Mouse (Mus musculus) neural tube, embryonic 11.5 days (tissue): ENCODE results near the gene Vmac. TPM values are rescaled to one million over a fixed set of nuclear protein-coding genes. Genes with fewer than 3 reads are reported as not detected.

ENCODE experiments used
- ATAC-seq: fragments of 200-750 bp; cut with Nextera tagmentation; 2 replicates; pipeline ENCODE4 v1.8.0; 2017; ENCODE audit warnings: moderate number of reproducible peaks, mild to moderate bottlenecking, moderate TSS enrichment, moderate library complexity; ENCODE audit not compliant: insufficient read depth, low FRiP score, low TSS enrichment
- DNase-seq: peaks from one replicate; pipeline ENCODE4 v3.0.0-alpha.2; 2015; ENCODE audit warnings: low spot score
- H3K27ac ChIP-seq: fragments of 300-500 bp; sonication (generic); 2 replicates; pipeline ENCODE4 v1.5.1; 2014; ENCODE audit warnings: low read depth, mild to moderate bottlenecking, low read length
- H3K27me3 ChIP-seq: fragments of 300-500 bp; sonication (generic); 2 replicates; pipeline ENCODE4 v1.6.1; 2014; ENCODE audit warnings: mild to moderate bottlenecking, low read length, mixed read lengths; ENCODE audit not compliant: control insufficient read depth, insufficient read depth
- H3K36me3 ChIP-seq: fragments of 300-500 bp; sonication (generic); 2 replicates; pipeline ENCODE4 v1.6.1; 2014; ENCODE audit warnings: mild to moderate bottlenecking, low read length, moderate library complexity, mixed read lengths; ENCODE audit not compliant: control insufficient read depth, insufficient read depth
- H3K4me1 ChIP-seq: fragments of 300-500 bp; sonication (generic); 2 replicates; pipeline ENCODE4 v1.6.1; 2014; ENCODE audit warnings: low read length, mixed read lengths; ENCODE audit not compliant: control insufficient read depth, insufficient read depth
- H3K4me2 ChIP-seq: fragments of 300-500 bp; sonication (generic); 2 replicates; pipeline ENCODE4 v1.6.1; 2014; ENCODE audit warnings: low read depth, mild to moderate bottlenecking, moderate library complexity
- H3K4me3 ChIP-seq: fragments of 300-500 bp; sonication (generic); 2 replicates; pipeline ENCODE4 v1.5.1; 2014; ENCODE audit warnings: low read depth, low read length
- H3K9ac ChIP-seq: fragments of 300-500 bp; sonication (generic); 2 replicates; pipeline ENCODE4 v1.6.1; 2014; ENCODE audit warnings: mild to moderate bottlenecking, low read length
- H3K9me3 ChIP-seq: fragments of 300-500 bp; sonication (generic); 2 replicates; pipeline ENCODE4 v1.6.1; 2016; ENCODE audit warnings: low read length; ENCODE audit not compliant: control insufficient read depth
- WGBS: fragments of 180-500 bp; shearing (Covaris S2); extraction: QIAGEN DNeasy Blood & Tissue Kit; methylation state at CpG from one replicate; pipeline ENCODE4 v1.1.7; 2014; 5-methylcytosine and 5-hydroxymethylcytosine counted together
- polyA plus RNA-seq: library from polyadenylated mRNA; unstranded; fragments of >200 nt; fragmentation: Nextera tagmentation; extraction: Ambion mirVana; gene quantifications from 2 replicates; pipeline ENCODE4 v1.2.1, GENCODE M21; 2014

The Vmac gene
- polyA plus RNA-seq, 1 experiment from 2014 or later: 17.6 TPM

DNA sequence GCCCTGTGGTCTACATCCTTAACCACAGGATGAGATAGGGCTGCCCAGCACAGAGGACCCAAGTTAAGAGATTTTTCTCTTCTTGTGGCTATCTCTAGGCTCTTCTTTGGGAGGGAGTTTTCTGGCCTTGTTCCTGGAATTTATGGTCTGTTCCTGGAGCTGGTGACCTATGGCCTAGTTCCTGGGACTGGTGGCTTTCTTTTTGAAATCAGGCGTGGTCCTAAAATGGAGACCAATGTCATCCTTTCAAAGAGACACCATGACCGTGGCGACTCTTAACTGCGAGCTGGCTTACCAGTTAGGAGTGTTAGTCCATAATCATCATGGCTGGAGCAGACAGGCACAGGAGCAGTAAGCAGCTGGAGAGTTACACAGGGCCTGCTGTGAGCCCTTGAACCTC, 51.4 kb downstream of the Vmac start:
- ATAC-seq: no peak
- 86% methylated on average over 4 of the region's 4 CpGs for WGBS
- Histone ChIP-seq H3K4me1 (peaks cover 6% of the 10 kb centered on the region; the same call in 1 of the 2 replicates), H3K27me3 (no peaks in the 10 kb centered on the region; the same call in 1 of the 2 replicates), H3K9me3 (no peaks in the 10 kb centered on the region), H3K9ac (no peak overlapping the region), H3K36me3 (no peaks in the 10 kb centered on the region), H3K4me2 (no peak overlapping the region), H3K27ac (no peak overlapping the region), H3K4me3 (no peak overlapping the region)
- DNase-seq: no peak

DNA sequence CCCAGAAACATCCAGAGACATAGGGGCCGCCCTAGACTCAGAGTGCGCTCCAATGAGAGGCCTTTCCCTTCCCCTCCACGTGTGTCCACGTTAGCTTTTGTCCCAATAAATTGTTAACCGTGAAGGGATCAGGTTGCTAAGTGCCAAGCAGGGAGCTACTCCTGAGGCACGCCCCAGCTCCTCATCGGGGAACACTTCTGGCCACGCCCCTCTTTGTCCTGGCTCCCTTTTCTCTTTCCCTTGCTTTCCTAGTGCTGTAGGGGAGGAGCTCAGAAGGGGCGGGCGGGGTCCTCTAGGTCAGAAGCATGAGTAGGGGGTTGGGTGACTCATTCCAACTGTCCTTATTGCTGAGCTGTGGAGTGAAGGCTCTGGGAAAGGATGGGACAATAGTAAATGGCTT, 53.5 kb downstream of the Vmac start:
- Histone ChIP-seq H3K9me3 (no peaks in the 10 kb centered on the region), H3K36me3 (no peaks in the 10 kb centered on the region), H3K9ac (peak overlapping the region; percentile 32; the same call in 1 of the 2 replicates), H3K27me3 (no peaks in the 10 kb centered on the region; the same call in 1 of the 2 replicates), H3K4me1 (peaks cover 6% of the 10 kb centered on the region; the same call in 1 of the 2 replicates), H3K27ac (no peak overlapping the region), H3K4me2 (peak overlapping the region; percentile 2; the same call in 1 of the 2 replicates), H3K4me3 (no peak overlapping the region)
- DNase-seq: peak; percentile 48
- no peak for ATAC-seq
- 3% methylated on average over 10 of the region's 10 CpGs for WGBS

Other genes starting within 250 kb of the Vmac start
- gene Ptprs, start 241.5 kb downstream of the Vmac start, polyA plus RNA-seq: 164 and 174 TPM in 2 replicates
- gene Znrf4, start 205.6 kb downstream of the Vmac start, polyA plus RNA-seq: not detected in 2 replicates
- gene Gm20219, start 163.6 kb downstream of the Vmac start, polyA plus RNA-seq: 1.1 and 2.1 TPM in 2 replicates
- 51.6 and 56.8 TPM in 2 replicates for gene Safb2, start 133.4 kb downstream of the Vmac start, polyA plus RNA-seq
- 114 and 120 TPM in 2 replicates for gene Safb, start 133.2 kb downstream of the Vmac start, polyA plus RNA-seq
- 178 and 203 TPM in 2 replicates for gene 2410015M20Rik, start 108.3 kb downstream of the Vmac start, polyA plus RNA-seq
- 1,299 and 1,352 TPM in 2 replicates for gene Rpl36, start 104.6 kb downstream of the Vmac start, polyA plus RNA-seq
- 56.0 and 56.3 TPM in 2 replicates for gene Lonp1, start 91.1 kb downstream of the Vmac start, polyA plus RNA-seq
- gene Catsperd, start 89.9 kb downstream of the Vmac start, polyA plus RNA-seq: 0.54 and 0.92 TPM in 2 replicates
- 112 and 119 TPM in 2 replicates for gene Ranbp3, start 44.7 kb downstream of the Vmac start, polyA plus RNA-seq
- 403 and 406 TPM in 2 replicates for gene Ndufa11, start 255 bp downstream of the Vmac start, polyA plus RNA-seq
- 5.8 and 6.3 TPM in 2 replicates for gene Nrtn, start 39.5 kb upstream of the Vmac start, polyA plus RNA-seq
- gene Dus3l, start 46.7 kb upstream of the Vmac start, polyA plus RNA-seq: 36.6 and 42.3 TPM in 2 replicates
- 0.77 and 1.1 TPM in 2 replicates for gene Prr22, start 52.2 kb upstream of the Vmac start, polyA plus RNA-seq
- gene Rfx2, start 113.0 kb upstream of the Vmac start, polyA plus RNA-seq: 3.9 and 4.9 TPM in 2 replicates
- not detected in 2 replicates for gene Acsbg2, start 156.4 kb upstream of the Vmac start, polyA plus RNA-seq
- 0.25 and 0.41 TPM in 2 replicates for gene 1700061G19Rik, start 157.5 kb upstream of the Vmac start, polyA plus RNA-seq
- gene Mllt1, start 217.4 kb upstream of the Vmac start, polyA plus RNA-seq: 31.2 and 36.4 TPM in 2 replicates